Mouse (Mus musculus) CD4-positive helper T cell, adult 2 months (primary cell): ENCODE results near the gene Cry1.

Experiments used
- DNase-seq: peaks from one replicate; pipeline ENCODE4 v3.0.0-alpha.2; 2012; ENCODE audit warnings: low read depth, missing footprints, low spot score

Cry1 gene

GRCm38 (mm10) chr10:85184964-85185608 is at the start of gene Cry1:
Cry1 (minus strand) TSS chr10:85185064.
- peak; percentile 98 for DNase-seq

GRCm38 (mm10) chr10:85221771-85222050 is 36.8 kb upstream of the Cry1 start:
- no peak for DNase-seq

- peak; percentile 76 for DNase-seq
Observed at GRCm38 (mm10) chr10:85220918-85221770, 36.3 kb upstream of the Cry1 start.

GRCm38 (mm10) chr10:85214847-85215246 is 30.0 kb upstream of the Cry1 start:
- no peak for DNase-seq

GRCm38 (mm10) chr10:85211673-85212072 is 26.8 kb upstream of the Cry1 start:
- no peak for DNase-seq

GRCm38 (mm10) chr10:85210125-85210524 is 25.3 kb upstream of the Cry1 start:
- DNase-seq = no peak

- no peak for DNase-seq
Observed at GRCm38 (mm10) chr10:85209119-85209605, 24.3 kb upstream of the Cry1 start.

GRCm38 (mm10) chr10:85205316-85205715 is 20.5 kb upstream of the Cry1 start:
- DNase-seq = no peak

- DNase-seq = no peak
Observed at GRCm38 (mm10) chr10:85204255-85204855, 19.5 kb upstream of the Cry1 start.

- no peak for DNase-seq
Observed at GRCm38 (mm10) chr10:85194528-85194927, 9.7 kb upstream of the Cry1 start.

GRCm38 (mm10) chr10:85193321-85193720 is 8.5 kb upstream of the Cry1 start:
- DNase-seq = no peak

GRCm38 (mm10) chr10:85190652-85191051 is 5.8 kb upstream of the Cry1 start:
- no peak for DNase-seq

GRCm38 (mm10) chr10:85189966-85190365 is 5.1 kb upstream of the Cry1 start:
- DNase-seq = no peak

- peak; percentile 14 for DNase-seq
Observed at GRCm38 (mm10) chr10:85186499-85186794, 1.6 kb upstream of the Cry1 start.

- peak; percentile 24 for DNase-seq
Observed at GRCm38 (mm10) chr10:85185639-85186498, 1.0 kb upstream of the Cry1 start.

GRCm38 (mm10) chr10:85184201-85184963 is 482 bp downstream of the Cry1 start:
- peak; percentile 76 for DNase-seq

GRCm38 (mm10) chr10:85183619-85184018 is 1.2 kb downstream of the Cry1 start:
- DNase-seq = peak; percentile 74

- DNase-seq = no peak
Observed at GRCm38 (mm10) chr10:85182766-85183165, 2.1 kb downstream of the Cry1 start.

GRCm38 (mm10) chr10:85176640-85177039 is 8.2 kb downstream of the Cry1 start:
- no peak for DNase-seq

- no peak for DNase-seq
Observed at GRCm38 (mm10) chr10:85165306-85165705, 19.6 kb downstream of the Cry1 start.

GRCm38 (mm10) chr10:85164791-85165190 is 20.1 kb downstream of the Cry1 start:
- DNase-seq = no peak
